Comparison of ENCODE assay signal across 16 mouse cellular contexts in genomic region chr3:28183061-28183762, GRCm38 (mm10).
"Had no signal": no experiment of that assay in that cellular context is flagged by ENCODE, and none has a peak within 500 bp of the region (broad histone marks: within the 10 kb centered on the region; RNA-seq: fewer than 3 reads in every experiment).

No protein-coding gene starts in this region.

- H3K36me3 ChIP-seq: kidney, embryonic 15.5 days; limb, embryonic 12.5 days; liver, embryonic 13.5 days; midbrain, embryonic 10.5 days; neural tube, embryonic 15.5 days had no signal

- H3K27ac ChIP-seq: kidney, embryonic 15.5 days; left cerebral cortex, adult 2 months; limb, embryonic 12.5 days; liver, embryonic 13.5 days; midbrain, embryonic 10.5 days; neural tube, embryonic 15.5 days had no signal

- H3K27me3 ChIP-seq: kidney, embryonic 15.5 days; liver, embryonic 13.5 days; neural tube, embryonic 15.5 days had no signal

- H3K4me2 ChIP-seq: kidney, embryonic 15.5 days; limb, embryonic 12.5 days; liver, embryonic 13.5 days; neural tube, embryonic 15.5 days had no signal

- H3K9me3 ChIP-seq: kidney, embryonic 15.5 days; limb, embryonic 12.5 days; liver, embryonic 13.5 days; midbrain, embryonic 10.5 days; neural tube, embryonic 15.5 days had no signal

- DNase-seq: kidney, adult 2 months; kidney, postnatal 25 days; liver; liver, embryonic 13.5 days; liver, postnatal 0 days; midbrain, embryonic 14.5 days; right cerebral cortex, adult 18-20 months; right cerebral cortex, postnatal 25 days; thymus, postnatal 4 days had no signal

- H3K4me1 ChIP-seq: kidney, embryonic 15.5 days; liver, embryonic 13.5 days; neural tube, embryonic 15.5 days had no signal

- H3K9ac ChIP-seq: kidney, embryonic 15.5 days; limb, embryonic 12.5 days; liver, embryonic 13.5 days; liver, postnatal 0 days; neural tube, embryonic 15.5 days had no signal

- H3K4me3 ChIP-seq: kidney, embryonic 15.5 days; left cerebral cortex, adult 2 months; limb, embryonic 12.5 days; liver, embryonic 13.5 days; midbrain, embryonic 10.5 days; myocyte; neural tube, embryonic 15.5 days had no signal

- ATAC-seq: intestine, embryonic 16.5 days; liver, postnatal 0 days had no signal
